ENCODE assay signal across 21 mouse cellular contexts in genomic region chr5:4594562-4594961, GRCm38 (mm10).
DNase-seq lines count a peak whose midpoint lies in the region; ATAC-seq and TF ChIP-seq lines count a peak whose summit lies in the region.
"Had no signal": no experiment of that assay in that cellular context is flagged by ENCODE, and none has a peak within 500 bp of the region (broad histone marks: within the 10 kb centered on the region; RNA-seq: fewer than 3 reads in every experiment).

No protein-coding gene starts in this region.

- TF ChIP-seq CTCF in liver, postnatal 0 days (IDR thresholded peaks at IDR 0.05; ENCODE audit: low read depth): no peak
- no peak for TF ChIP-seq CTCF in bone marrow macrophage, adult 2 months (IDR thresholded peaks at IDR 0.05; ENCODE audit: low read depth, low read length)

- 0 out of 2 replicates have a peak, but pooled peaks cover 2% of the 10 kb centered on the region for H3K4me1 ChIP-seq in kidney, embryonic 16.5 days (ENCODE audit: insufficient read depth, low read length)
- 0 out of 2 replicates have a peak, but pooled peaks cover 5% of the 10 kb centered on the region for H3K4me1 ChIP-seq in liver, postnatal 0 days (ENCODE audit: insufficient read depth)
- peaks cover 18% of the 10 kb centered on the region for H3K4me1 ChIP-seq in bone marrow macrophage, adult 2 months (ENCODE audit: control insufficient read depth, insufficient read depth, low read length)
- H3K4me1 ChIP-seq: heart, embryonic 13.5 days had no signal

- H3K9ac ChIP-seq in kidney, embryonic 16.5 days (replicated peaks; ENCODE audit: low read length): no peak overlapping the region
- H3K9ac ChIP-seq in liver, postnatal 0 days (replicated peaks): no peak overlapping the region
- H3K9ac ChIP-seq: forebrain, postnatal 0 days; heart, embryonic 13.5 days; hindbrain, embryonic 14.5 days had no signal

- TF ChIP-seq POLR2A in bone marrow macrophage, adult 2 months (IDR thresholded peaks at IDR 0.05; ENCODE audit: borderline replicate concordance, low read depth, low read length): no peak

- ATAC-seq in kidney, embryonic 16.5 days (ENCODE audit: low FRiP score, low TSS enrichment): no peak
- ATAC-seq in liver, postnatal 0 days: peak; percentile 40; the same call in 1 of the 2 replicates
- ATAC-seq: activated CD4-positive, CD25-positive, alpha-beta regulatory T cell, adult 4 months; forebrain, embryonic 14.5 days; forebrain, postnatal 0 days; hindbrain, postnatal 0 days had no signal

- TF ChIP-seq EP300 in liver, postnatal 0 days (IDR thresholded peaks at IDR 0.05; ENCODE audit: low read depth): no peak

- H3K9me3 ChIP-seq in kidney, embryonic 16.5 days (ENCODE audit: low read length): no peaks in the 10 kb centered on the region
- H3K9me3 ChIP-seq in liver, postnatal 0 days (ENCODE audit: low read length): no peaks in the 10 kb centered on the region
- H3K9me3 ChIP-seq: heart, embryonic 10.5 days; heart, embryonic 13.5 days had no signal

- no peaks in the 10 kb centered on the region for H3K27me3 ChIP-seq in kidney, embryonic 16.5 days (ENCODE audit: insufficient read depth, low read length)
- H3K27me3 ChIP-seq in liver, postnatal 0 days (ENCODE audit: insufficient read depth, low read length): no peaks in the 10 kb centered on the region
- H3K27me3 ChIP-seq: heart, embryonic 13.5 days had no signal

- DNase-seq in kidney, adult 9 months: peak; percentile 49
- DNase-seq in liver, postnatal 0 days: no peak
- DNase-seq in liver: no peak
- no peak for DNase-seq in testis, postnatal 10 days (ENCODE audit: low spot score)
- DNase-seq: adrenal gland, adult 8-10 months; adrenal gland, postnatal 25 days; cerebellum, adult 18-20 months; cerebellum, adult 9-10 months; cerebellum, postnatal 14 days; forebrain, postnatal 0 days; gastrocnemius, postnatal 25 days; heart, postnatal 4 days had no signal

- no peak overlapping the region for H3K4me3 ChIP-seq in kidney, embryonic 16.5 days (ENCODE audit: low read length)
- no peak overlapping the region for H3K4me3 ChIP-seq in liver, postnatal 0 days (ENCODE audit: low read depth, low read length)
- H3K4me3 ChIP-seq in bone marrow macrophage, adult 2 months (ENCODE audit: insufficient read depth, low read length): no peak overlapping the region
- H3K4me3 ChIP-seq: heart, adult 2 months; heart, embryonic 10.5 days; heart, embryonic 13.5 days had no signal

- WGBS in kidney, embryonic 16.5 days: 77% methylated on average over 2 of the region's 2 CpGs
- 61% methylated on average over 2 of the region's 2 CpGs for WGBS in liver, postnatal 0 days (ENCODE audit: insufficient replicate concordance)

- H3K36me3 ChIP-seq in kidney, embryonic 16.5 days (ENCODE audit: insufficient read depth, low read length): no peaks in the 10 kb centered on the region
- H3K36me3 ChIP-seq in liver, postnatal 0 days (replicated peaks; ENCODE audit: insufficient read depth, low read length): no peaks in the 10 kb centered on the region
- H3K36me3 ChIP-seq: heart, embryonic 10.5 days; heart, embryonic 13.5 days had no signal

- H3K4me2 ChIP-seq in kidney, embryonic 16.5 days (replicated peaks; ENCODE audit: low read depth, low read length): no peak overlapping the region
- no peak overlapping the region for H3K4me2 ChIP-seq in liver, postnatal 0 days (ENCODE audit: low read depth, low read length)
- H3K4me2 ChIP-seq: heart, embryonic 13.5 days; hindbrain, embryonic 14.5 days had no signal

- no peak overlapping the region for H3K27ac ChIP-seq in kidney, embryonic 16.5 days (ENCODE audit: low read length)
- H3K27ac ChIP-seq in liver, postnatal 0 days (ENCODE audit: low read depth): no peak overlapping the region
- peak overlapping the region; percentile 63 for H3K27ac ChIP-seq in bone marrow macrophage, adult 2 months (ENCODE audit: insufficient read depth, low read depth, low read length)
- H3K27ac ChIP-seq: heart, adult 2 months; heart, embryonic 10.5 days; heart, embryonic 13.5 days; hindbrain, embryonic 14.5 days; hindbrain, postnatal 0 days had no signal
